Mouse (Mus musculus): ENCODE measurements around the gene Srrd. TPM values are rescaled to one million over a fixed set of nuclear protein-coding genes. Genes with fewer than 3 reads are reported as not detected.

Srrd gene
- polyA plus RNA-seq (2016; fragmentation: Nextera tagmentation; extraction: Ambion mirVana), result 47.2 and 48.9 TPM in 2 replicates

DNA sequence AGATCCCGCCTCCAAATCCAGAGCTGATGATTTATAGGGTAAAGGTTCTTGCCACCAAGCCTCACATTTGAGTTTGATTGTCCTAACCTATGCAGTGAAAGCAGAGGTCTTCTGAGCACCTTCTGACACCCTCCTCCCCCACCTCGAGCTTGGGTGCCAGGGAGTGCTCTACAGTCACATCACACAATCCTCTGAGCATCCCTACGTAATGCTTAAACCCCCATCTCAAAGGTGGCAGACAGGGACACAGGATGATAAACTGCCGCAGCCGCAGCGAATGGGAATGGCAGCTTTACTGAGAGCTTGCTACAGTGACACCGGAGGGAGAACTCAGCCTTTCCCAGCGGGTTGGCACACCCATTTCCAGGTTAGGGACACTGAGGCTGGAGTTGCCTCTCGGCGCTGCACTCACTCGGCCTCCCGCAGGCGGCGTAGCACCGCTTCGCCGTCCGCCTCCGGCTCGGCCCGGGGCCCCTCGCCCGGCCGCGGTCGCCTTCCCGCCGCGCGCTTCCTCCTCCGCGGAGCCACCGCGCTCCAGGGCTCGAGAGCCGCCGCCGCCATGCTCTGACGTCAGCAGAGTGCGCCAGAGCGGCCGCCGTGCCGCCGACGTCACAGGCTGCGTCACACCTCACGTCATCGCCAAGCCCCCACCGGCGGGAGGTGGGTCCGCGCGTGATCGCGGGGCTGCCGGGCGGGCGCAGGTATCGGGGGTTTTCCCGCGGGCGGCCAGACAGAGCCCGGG is at the start of gene Srrd, which contains the start of gene Hps4:
TSS of gene Srrd (minus strand) at position 578 of the 742 bp plus-strand sequence.
TSS of gene Hps4 (plus strand) at position 621 of the 742 bp plus-strand sequence.
- WGBS, result 2% methylated on average over 64 of the region's 64 CpGs
- Histone ChIP-seq H3K4me3 (peak within 1 kb of the TSS; percentile 87), H3K4me1 (peaks cover 43% of the 10 kb centered on the region), H3K27me3 (ENCODE audit: poor library complexity, severe bottlenecking) (no peaks in the 10 kb centered on the region), H3K36me3 (replicated peaks) (peaks cover 55% of the 10 kb centered on the region), H3K27ac (peak within 1 kb of the TSS; percentile 92), H3K9me3 (no peaks in the 10 kb centered on the region)
- DNase-seq (ENCODE audit: extremely low spot score, low spot score), result peak; percentile 79

DNA sequence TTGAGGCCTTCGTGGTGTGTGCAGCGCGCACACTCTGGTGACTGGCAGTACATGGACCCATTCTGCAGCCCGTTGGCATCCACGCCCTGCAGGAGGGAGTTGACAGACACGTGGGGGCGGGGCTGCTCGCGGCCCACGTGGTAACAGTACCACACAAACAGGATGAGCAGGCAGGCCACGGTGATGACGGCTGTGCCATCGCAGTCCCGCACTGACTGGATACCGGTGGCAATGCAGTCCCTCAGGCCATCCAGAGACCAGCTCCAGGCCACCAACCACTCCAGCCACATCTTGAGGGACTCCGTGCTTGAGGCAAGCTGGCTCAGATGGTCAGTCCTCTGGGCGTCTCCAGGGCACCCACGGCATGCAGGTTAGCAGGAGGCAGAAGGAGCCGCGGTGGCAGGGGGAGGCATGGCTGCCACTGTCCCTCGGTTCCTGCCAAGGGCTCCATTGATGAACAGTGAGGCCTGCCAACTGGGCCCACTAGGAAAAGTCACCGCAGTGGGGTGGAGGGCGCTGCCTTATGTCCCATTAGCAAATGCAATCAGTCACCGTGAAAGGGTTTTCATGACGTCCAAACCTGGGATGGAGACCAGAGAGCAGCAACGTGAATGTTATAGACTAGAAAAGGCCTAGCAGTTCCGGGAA is 49.0 kb upstream of the Srrd start:
- no peaks in the 10 kb centered on the region for H3K9me3 ChIP-seq
- no peak overlapping the region for H3K27ac ChIP-seq
- no peak overlapping the region for H3K4me3 ChIP-seq
- H3K4me1 ChIP-seq, result peaks cover 42% of the 10 kb centered on the region
- peaks cover 45% of the 10 kb centered on the region for H3K36me3 ChIP-seq (replicated peaks)
- DNase-seq (ENCODE audit: extremely low spot score, low spot score), result no peak
- H3K27me3 ChIP-seq (ENCODE audit: poor library complexity, severe bottlenecking), result peaks cover 55% of the 10 kb centered on the region
- 68% methylated on average over 27 of the region's 27 CpGs for WGBS

DNA sequence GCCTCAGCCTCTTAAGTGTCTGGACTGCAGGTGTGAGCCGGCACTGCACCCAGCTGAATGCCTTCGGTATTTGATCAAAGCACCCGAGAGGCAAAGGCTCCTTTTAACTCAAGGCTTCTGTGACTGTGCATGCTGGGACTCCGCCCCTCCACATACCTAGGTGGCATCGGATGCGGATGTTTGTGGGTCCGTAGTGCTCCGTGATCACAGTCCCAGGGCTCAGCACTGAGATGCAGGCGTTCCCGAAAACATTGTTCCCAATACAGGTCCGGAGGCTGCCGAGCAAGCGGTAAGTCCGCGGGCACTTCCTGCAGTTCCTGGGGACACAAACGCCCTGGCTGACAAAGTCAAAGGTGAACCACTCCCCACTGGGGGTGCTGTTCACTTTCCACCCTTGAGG is 48.2 kb upstream of the Srrd start:
- Histone ChIP-seq H3K4me3 (no peak overlapping the region), H3K4me1 (peaks cover 39% of the 10 kb centered on the region), H3K36me3 (replicated peaks) (peaks cover 53% of the 10 kb centered on the region), H3K27ac (no peak overlapping the region), H3K9me3 (no peaks in the 10 kb centered on the region), H3K27me3 (ENCODE audit: poor library complexity, severe bottlenecking) (peaks cover 53% of the 10 kb centered on the region)
- DNase-seq (ENCODE audit: extremely low spot score, low spot score), result no peak
- WGBS, result 60% methylated on average over 16 of the region's 16 CpGs

DNA sequence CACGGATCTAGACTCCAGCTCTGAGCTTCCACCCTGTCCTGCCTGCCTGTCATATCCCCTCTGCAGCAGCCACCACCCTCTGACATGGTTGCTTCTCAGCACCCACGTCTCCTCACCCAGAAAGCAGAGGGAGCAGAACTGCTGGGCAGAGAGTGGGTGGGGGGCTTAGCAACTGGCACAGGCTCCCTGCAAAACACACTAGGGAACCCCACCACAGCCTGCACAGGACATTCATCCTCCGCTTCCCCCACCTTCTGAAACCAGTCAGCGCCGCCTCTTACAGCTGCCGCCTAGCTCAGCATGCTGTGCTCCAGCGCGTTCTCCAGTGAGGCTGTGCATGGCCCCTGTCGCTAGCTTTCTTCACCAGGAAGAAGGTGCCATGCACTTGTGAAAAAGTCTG is 46.5 kb upstream of the Srrd start:
- 88% methylated on average over 9 of the region's 9 CpGs for WGBS
- H3K36me3 ChIP-seq (replicated peaks), result peaks cover 69% of the 10 kb centered on the region
- no peak overlapping the region for H3K27ac ChIP-seq

DNA sequence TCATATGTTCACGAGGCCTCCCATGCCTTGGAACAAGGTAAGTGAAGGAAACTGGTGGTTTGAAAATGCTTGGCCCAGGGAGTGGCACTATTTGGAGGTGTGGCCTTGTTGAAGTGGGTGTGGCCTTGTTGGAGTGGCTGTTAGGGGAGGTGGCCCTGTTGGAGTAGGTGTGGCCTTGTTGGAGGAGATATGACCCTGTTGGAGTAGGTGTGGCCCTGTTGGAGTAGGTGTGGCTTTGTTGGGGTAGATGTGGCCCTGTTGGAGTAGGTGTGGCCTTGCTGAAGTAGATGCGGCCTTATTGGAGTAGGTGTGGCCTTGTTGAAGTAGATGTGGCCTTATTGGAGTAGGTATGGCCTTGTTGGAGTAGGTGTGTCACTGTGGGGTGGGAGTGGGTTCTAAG is 43.1 kb upstream of the Srrd start:
- DNase-seq (ENCODE audit: extremely low spot score, low spot score), result no peak
- Histone ChIP-seq H3K36me3 (replicated peaks) (peaks cover 65% of the 10 kb centered on the region), H3K4me1 (peaks cover 12% of the 10 kb centered on the region), H3K27ac (no peak overlapping the region), H3K27me3 (ENCODE audit: poor library complexity, severe bottlenecking) (peaks cover 5% of the 10 kb centered on the region; the same call in 1 of the 2 replicates), H3K9me3 (no peaks in the 10 kb centered on the region), H3K4me3 (no peak overlapping the region)
- 84% methylated on average over 2 of the region's 2 CpGs for WGBS

More for the DNA sequence above, 46.5 kb upstream of the Srrd start:
- no peak for DNase-seq (ENCODE audit: extremely low spot score, low spot score)
- Histone ChIP-seq H3K4me1 (peaks cover 26% of the 10 kb centered on the region), H3K27me3 (ENCODE audit: poor library complexity, severe bottlenecking) (peaks cover 39% of the 10 kb centered on the region), H3K4me3 (no peak overlapping the region), H3K9me3 (no peaks in the 10 kb centered on the region)

DNA sequence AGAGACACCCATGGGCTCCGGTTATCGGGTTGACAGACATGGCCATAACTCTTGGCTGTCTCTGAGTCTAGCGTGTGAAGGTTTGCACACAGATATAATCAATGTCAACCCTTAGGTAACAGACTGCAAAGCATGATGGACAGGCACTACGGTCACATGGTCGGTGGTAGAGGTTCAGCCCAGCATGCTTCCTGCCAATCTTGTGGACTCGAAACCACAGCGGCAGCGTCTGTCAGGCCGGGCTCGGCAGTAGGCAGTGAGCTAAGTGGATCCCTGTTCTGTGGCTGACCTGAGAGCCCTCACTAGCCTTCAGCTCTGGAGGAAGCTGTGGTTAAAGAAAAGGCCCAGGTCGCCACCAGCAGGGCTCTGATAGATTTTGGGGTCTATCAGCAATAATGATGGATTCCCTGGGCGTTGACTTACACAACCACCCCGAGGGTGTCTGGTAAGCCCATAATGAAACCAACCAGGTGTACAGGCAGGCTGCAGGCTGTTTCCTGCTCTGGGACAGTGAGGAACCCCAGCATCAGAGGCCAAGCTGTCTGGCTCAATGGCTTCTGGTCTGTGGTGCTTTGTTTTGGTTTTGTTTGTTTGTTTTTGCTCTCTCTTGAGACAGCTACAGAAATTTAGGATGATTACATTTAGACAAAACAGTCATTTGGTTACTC is 42.1 kb upstream of the Srrd start:
- no peak overlapping the region for H3K27ac ChIP-seq
- 91% methylated on average over 13 of the region's 13 CpGs for WGBS
- H3K4me1 ChIP-seq, result peaks cover 12% of the 10 kb centered on the region
- no peak for DNase-seq (ENCODE audit: extremely low spot score, low spot score)
- H3K4me3 ChIP-seq, result no peak overlapping the region
- no peaks in the 10 kb centered on the region for H3K9me3 ChIP-seq
- peaks cover 58% of the 10 kb centered on the region for H3K36me3 ChIP-seq (replicated peaks)
- no peaks in the 10 kb centered on the region for H3K27me3 ChIP-seq (ENCODE audit: poor library complexity, severe bottlenecking)

DNA sequence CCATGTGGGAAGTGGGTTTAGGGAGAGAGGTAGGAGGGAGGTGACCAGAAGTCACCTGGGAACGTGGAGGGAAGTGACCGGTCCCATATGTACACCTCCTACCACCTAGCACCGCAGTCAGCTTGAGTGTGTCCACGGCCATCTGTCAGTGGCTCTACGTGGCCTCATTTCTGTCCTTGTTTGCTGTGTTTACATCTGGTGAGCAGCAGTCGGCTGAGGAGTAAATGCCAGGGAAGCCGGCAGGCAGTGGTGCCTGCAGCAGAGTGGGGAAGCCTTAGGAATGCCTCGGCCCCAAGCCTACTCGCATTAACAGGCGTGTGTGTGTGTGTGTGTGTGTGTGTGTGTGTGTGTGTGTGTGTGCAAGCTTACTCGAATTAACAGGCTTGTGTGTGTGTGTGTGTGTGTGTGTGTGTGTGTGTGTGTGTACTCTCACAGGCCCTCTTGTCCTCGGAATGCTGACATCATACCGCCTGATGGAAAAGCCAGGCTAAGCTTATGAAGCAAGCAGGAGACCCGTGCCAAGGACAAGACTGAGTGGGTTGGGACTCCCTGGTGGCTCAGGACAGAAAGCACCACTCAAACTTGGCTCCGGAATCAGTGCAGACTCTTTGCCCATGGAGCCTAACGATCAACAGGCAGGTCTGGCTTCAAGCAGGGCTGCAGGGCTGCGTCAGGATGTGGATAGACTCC is 39.9 kb upstream of the Srrd start:
- peaks cover 61% of the 10 kb centered on the region for H3K36me3 ChIP-seq (replicated peaks)
- no peak overlapping the region for H3K4me3 ChIP-seq
- peak overlapping the region; percentile 12; the same call in 1 of the 2 replicates for H3K27ac ChIP-seq
- no peak for DNase-seq (ENCODE audit: extremely low spot score, low spot score)
- H3K4me1 ChIP-seq, result peaks cover 7% of the 10 kb centered on the region
- no peaks in the 10 kb centered on the region for H3K9me3 ChIP-seq
- H3K27me3 ChIP-seq (ENCODE audit: poor library complexity, severe bottlenecking), result no peaks in the 10 kb centered on the region
- WGBS, result 80% methylated on average over 16 of the region's 17 CpGs

DNA sequence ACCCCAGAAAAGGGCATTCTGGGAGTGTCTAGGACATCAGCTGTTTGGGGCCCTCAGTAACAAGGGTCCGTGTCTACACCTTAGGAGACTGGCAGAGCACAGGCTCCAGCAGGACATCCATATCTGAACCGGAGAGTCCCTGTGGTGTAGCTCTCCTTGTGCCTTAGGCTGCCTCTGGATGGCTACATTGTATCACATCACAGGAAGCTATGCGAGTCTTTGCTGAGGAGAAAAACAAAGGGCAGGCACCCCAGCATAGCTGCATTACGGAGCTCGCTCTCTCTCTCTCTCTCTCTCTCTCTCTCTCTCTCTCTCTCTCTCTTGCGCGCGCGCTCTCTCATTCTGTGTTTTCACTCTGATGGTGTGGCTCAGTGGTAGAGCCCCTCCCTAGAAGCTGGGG is 39.2 kb upstream of the Srrd start:
- no peaks in the 10 kb centered on the region for H3K9me3 ChIP-seq
- no peak overlapping the region for H3K4me3 ChIP-seq
- DNase-seq (ENCODE audit: extremely low spot score, low spot score), result no peak
- no peaks in the 10 kb centered on the region for H3K27me3 ChIP-seq (ENCODE audit: poor library complexity, severe bottlenecking)
- 0 out of 2 replicates have a peak overlapping the region, but pooled peaks have one; percentile 13 for H3K27ac ChIP-seq
- H3K36me3 ChIP-seq (replicated peaks), result peaks cover 62% of the 10 kb centered on the region
- WGBS, result 61% methylated on average over 9 of the region's 9 CpGs
- H3K4me1 ChIP-seq, result peaks cover 7% of the 10 kb centered on the region

DNA sequence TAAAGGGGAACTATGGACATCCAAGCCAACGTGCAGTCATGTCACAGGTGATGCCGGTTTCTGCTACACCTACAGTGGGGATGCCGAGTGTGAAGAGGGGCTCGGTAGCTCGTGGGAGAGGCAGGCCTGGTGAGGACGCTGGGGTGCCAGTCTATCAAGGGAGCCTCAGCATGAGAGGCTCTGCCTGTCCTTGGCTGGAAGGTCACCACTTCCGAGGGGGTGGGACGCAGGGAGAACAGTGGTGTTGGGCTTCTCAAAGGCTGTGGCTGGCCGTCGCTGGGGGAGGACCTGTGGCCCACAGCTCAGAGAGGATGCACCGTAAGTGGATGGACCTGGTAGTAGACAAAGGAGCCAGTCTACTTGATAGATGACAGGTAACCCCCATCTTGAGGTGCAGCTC is 38.3 kb upstream of the Srrd start:
- no peaks in the 10 kb centered on the region for H3K27me3 ChIP-seq (ENCODE audit: poor library complexity, severe bottlenecking)
- H3K36me3 ChIP-seq (replicated peaks), result peaks cover 59% of the 10 kb centered on the region
- H3K4me3 ChIP-seq, result no peak overlapping the region
- H3K9me3 ChIP-seq, result no peaks in the 10 kb centered on the region
- WGBS, result 85% methylated on average over 11 of the region's 11 CpGs
- no peak for DNase-seq (ENCODE audit: extremely low spot score, low spot score)
- 0 out of 2 replicates have a peak overlapping the region, but pooled peaks have one; percentile 13 for H3K27ac ChIP-seq
- peaks cover 7% of the 10 kb centered on the region for H3K4me1 ChIP-seq

DNA sequence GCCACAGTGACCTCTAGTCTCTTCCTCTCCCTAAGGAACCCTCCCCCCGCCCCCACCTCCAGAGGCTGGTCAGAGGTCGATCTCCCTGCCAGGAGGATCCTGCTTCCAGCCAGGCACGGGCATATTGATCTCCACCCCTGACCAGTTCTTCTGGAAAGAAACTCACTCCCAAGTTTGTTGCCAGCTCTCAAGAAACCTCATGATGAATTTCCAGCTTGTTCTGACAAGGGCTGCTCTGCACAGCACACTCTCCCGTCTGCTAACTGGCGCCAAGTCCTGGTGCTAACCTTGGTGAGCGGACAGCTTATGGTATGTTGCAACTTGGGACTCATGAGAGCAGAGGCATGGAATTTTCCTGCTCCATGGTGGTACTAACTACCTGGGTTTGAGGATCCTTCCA is 35.9 kb upstream of the Srrd start:
- Histone ChIP-seq H3K4me3 (no peak overlapping the region), H3K4me1 (peaks cover 7% of the 10 kb centered on the region), H3K27me3 (ENCODE audit: poor library complexity, severe bottlenecking) (no peaks in the 10 kb centered on the region), H3K9me3 (no peaks in the 10 kb centered on the region), H3K36me3 (replicated peaks) (peaks cover 60% of the 10 kb centered on the region), H3K27ac (no peak overlapping the region)
- no peak for DNase-seq (ENCODE audit: extremely low spot score, low spot score)
- WGBS, result 85% methylated on average over 6 of the region's 6 CpGs

DNA sequence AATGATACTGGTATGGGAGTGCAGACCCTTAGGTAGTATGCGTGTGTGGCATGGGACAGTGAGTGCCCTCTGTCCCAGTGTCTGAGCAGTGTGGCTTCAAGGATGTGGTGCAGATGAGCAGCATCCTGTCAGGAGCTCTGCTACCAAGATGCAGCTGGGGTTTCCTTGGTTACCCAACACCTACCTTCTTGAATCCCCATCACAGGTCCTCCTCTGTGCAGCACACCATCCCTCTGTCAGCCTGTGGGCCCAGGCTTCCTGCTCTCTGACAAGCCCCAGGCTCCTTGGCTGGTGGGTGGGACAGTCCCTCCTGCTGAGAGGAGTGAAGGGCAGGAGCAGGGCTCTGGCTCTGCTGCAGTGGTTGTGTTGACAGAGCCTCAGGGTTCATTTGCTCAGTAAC is 34.5 kb upstream of the Srrd start:
- H3K9me3 ChIP-seq, result no peaks in the 10 kb centered on the region
- H3K4me1 ChIP-seq, result peaks cover 16% of the 10 kb centered on the region
- no peaks in the 10 kb centered on the region for H3K27me3 ChIP-seq (ENCODE audit: poor library complexity, severe bottlenecking)
- no peak overlapping the region for H3K27ac ChIP-seq
- no peak for DNase-seq (ENCODE audit: extremely low spot score, low spot score)
- peaks cover 74% of the 10 kb centered on the region for H3K36me3 ChIP-seq (replicated peaks)
- WGBS, result 96% methylated on average over 1 of the region's 1 CpGs
- H3K4me3 ChIP-seq, result no peak overlapping the region

DNA sequence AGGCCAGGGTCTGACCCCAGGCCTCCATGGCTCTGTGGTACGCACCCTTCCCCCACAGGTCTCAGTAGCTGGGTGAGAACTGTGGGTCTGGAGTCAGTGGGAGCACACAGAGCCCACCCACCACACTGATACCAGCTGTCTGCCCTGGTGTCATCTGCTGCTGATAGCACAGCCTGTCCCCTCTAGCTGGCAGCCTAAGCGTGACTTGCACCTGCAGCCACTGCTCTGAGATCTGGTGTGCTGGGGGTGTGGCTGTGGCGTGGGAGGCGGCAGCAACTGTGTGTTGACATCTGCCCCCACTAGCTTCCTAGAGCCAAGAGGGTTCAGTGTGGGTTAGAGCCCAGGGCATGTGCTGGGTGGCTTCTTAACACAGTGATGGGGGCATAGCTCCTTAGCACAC is 33.3 kb upstream of the Srrd start:
- WGBS, result 96% methylated on average over 4 of the region's 4 CpGs
- no peak for DNase-seq (ENCODE audit: extremely low spot score, low spot score)
- Histone ChIP-seq H3K4me1 (peaks cover 22% of the 10 kb centered on the region), H3K27me3 (ENCODE audit: poor library complexity, severe bottlenecking) (no peaks in the 10 kb centered on the region), H3K9me3 (no peaks in the 10 kb centered on the region), H3K27ac (no peak overlapping the region), H3K4me3 (no peak overlapping the region), H3K36me3 (replicated peaks) (peaks cover 82% of the 10 kb centered on the region)

Data from forebrain, embryonic 10.5 days (tissue).